Mouse (Mus musculus) embryonic facial prominence, embryonic 11.5 days (tissue): ENCODE measurements at regions not wholly inside any gene's neighbourhood (a gene's known extent, or its start where the extent isn't known, plus 50 kb on each side); places are given as distances from the start of the nearest gene placed in this dataset.

Experiments
- ATAC-seq: fragments of 200-750 bp; cut with Nextera tagmentation; replicated peaks from 2 replicates; pipeline ENCODE4 v1.8.0; 2017; ENCODE audit warnings: low read depth; ENCODE audit not compliant: insufficient number of reproducible peaks, low FRiP score, low TSS enrichment
- DNase-seq: peaks from one replicate; pipeline ENCODE4 v3.0.0-alpha.2; 2015; ENCODE audit warnings: low spot score
- H3K27ac ChIP-seq: fragments of 300-500 bp; sonication (generic); replicated peaks from 2 replicates; pipeline ENCODE4 v1.5.1; 2014; ENCODE audit warnings: mild to moderate bottlenecking, low read depth, low read length, control low read depth
- H3K27me3 ChIP-seq: fragments of 300-500 bp; sonication (generic); 2 replicates; pipeline ENCODE4 v1.6.1; 2014; ENCODE audit warnings: mild to moderate bottlenecking, low read length, moderate library complexity, mixed read lengths; ENCODE audit not compliant: control insufficient read depth, insufficient read depth
- H3K36me3 ChIP-seq: fragments of 300-500 bp; sonication (generic); replicated peaks from 2 replicates; pipeline ENCODE4 v1.6.1; 2014; ENCODE audit warnings: low read depth, mild to moderate bottlenecking, low read length, moderate library complexity, mixed read lengths; ENCODE audit not compliant: control insufficient read depth, insufficient read depth
- H3K4me1 ChIP-seq: fragments of 300-500 bp; sonication (generic); 2 replicates; pipeline ENCODE4 v1.6.1; 2014; ENCODE audit warnings: low read length, mixed read lengths; ENCODE audit not compliant: control insufficient read depth, insufficient read depth
- H3K4me2 ChIP-seq: fragments of 300-500 bp; sonication (generic); 2 replicates; pipeline ENCODE4 v1.6.1; 2014; ENCODE audit warnings: low read depth, mild to moderate bottlenecking, control low read depth, low read length, moderate library complexity
- H3K4me3 ChIP-seq: fragments of 300-500 bp; sonication (generic); 2 replicates; pipeline ENCODE4 v1.5.1; 2014; ENCODE audit warnings: low read depth, low read length, control low read depth
- H3K9ac ChIP-seq: fragments of 300-500 bp; sonication (generic); replicated peaks from 2 replicates; pipeline ENCODE4 v1.6.1; 2014; ENCODE audit warnings: mild to moderate bottlenecking, control low read depth, low read length
- H3K9me3 ChIP-seq: fragments of 300-500 bp; sonication (generic); replicated peaks from 2 replicates; pipeline ENCODE4 v1.6.1; 2016; ENCODE audit warnings: mild to moderate bottlenecking, low read length, inconsistent platforms, mixed read lengths; ENCODE audit not compliant: control insufficient read depth
- WGBS: fragments of 180-500 bp; shearing (Covaris S2); extraction: QIAGEN DNeasy Blood & Tissue Kit; methylation state at CpG from one replicate; pipeline ENCODE4 v1.1.7; 2014; 5-methylcytosine and 5-hydroxymethylcytosine counted together

DNA sequence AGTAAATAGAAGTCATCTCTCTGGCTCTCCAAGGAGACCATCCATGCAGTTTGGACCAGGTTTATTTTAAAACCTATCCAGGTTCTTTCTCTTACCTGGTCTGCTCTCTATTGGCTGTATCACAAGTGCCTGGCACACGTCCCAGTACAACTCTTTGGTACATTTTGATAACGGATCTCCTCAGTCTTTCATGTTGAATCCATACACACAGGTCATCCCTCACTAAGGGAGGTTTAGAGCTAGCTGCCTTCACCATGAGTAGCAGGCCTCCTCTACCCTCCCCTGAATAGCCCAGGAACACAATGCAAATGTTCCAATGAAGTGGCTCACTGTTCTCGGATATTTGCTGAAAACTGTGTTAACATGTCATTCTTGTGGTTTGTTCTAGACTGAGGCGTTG is 84.2 kb upstream of the Pcgf5 start:
- H3K27me3 ChIP-seq = no peaks in the 10 kb centered on the region
- H3K9ac ChIP-seq = no peak overlapping the region
- no peak overlapping the region for H3K27ac ChIP-seq
- ATAC-seq (no peak), DNase-seq (no peak)
- WGBS = 82% methylated on average over 4 of the region's 4 CpGs
- no peak overlapping the region for H3K4me3 ChIP-seq
- no peaks in the 10 kb centered on the region for H3K4me1 ChIP-seq
- no peaks in the 10 kb centered on the region for H3K36me3 ChIP-seq
- no peaks in the 10 kb centered on the region for H3K9me3 ChIP-seq
- H3K4me2 ChIP-seq = no peak overlapping the region

DNA sequence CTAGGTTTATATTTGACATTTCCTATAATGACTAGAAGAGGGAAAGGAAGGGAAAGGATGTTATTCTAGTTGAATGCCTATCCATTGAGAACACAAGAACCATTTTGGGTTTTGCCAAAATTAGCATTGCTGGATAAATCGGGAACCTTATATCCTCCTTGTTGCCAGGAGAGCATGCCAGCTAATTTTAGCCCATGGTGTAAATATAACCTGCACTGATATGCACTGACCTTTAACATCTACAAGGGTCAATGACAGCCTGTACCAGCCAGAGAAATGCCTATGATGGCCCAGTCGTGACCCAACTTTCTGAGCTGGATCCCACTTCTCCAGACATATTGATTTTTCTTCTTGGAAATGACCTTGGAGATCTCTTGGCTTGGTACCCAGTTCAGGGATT is 83.7 kb upstream of the Pcgf5 start:
- Histone ChIP-seq H3K27ac (no peak overlapping the region), H3K36me3 (no peaks in the 10 kb centered on the region), H3K9me3 (no peaks in the 10 kb centered on the region), H3K4me1 (no peaks in the 10 kb centered on the region), H3K4me2 (no peak overlapping the region), H3K9ac (no peak overlapping the region), H3K27me3 (no peaks in the 10 kb centered on the region), H3K4me3 (no peak overlapping the region)
- 85% methylated on average over 2 of the region's 2 CpGs for WGBS
- DNase-seq = no peak
- ATAC-seq = no peak

DNA sequence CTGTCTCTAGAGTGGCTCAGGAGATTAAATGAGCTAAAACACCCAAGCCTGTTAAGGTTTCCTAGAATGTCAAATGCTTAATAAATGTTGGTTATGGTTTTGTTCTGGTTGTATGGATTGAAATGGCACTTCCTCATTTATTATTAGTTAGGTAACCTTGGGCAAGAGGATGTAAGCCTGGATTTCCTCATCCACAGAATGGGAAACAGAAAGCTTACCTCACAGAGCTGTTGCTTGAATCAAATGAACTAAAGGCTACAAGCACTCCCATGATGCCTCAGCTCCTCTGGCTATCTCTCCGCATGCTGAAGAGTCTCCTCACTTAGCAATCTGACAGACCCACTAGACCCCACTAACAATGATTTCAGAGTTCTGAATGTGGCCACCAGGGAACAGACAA is 82.8 kb upstream of the Pcgf5 start:
- H3K9ac ChIP-seq = no peak overlapping the region
- no peaks in the 10 kb centered on the region for H3K27me3 ChIP-seq
- WGBS = 86% methylated on average over 1 of the region's 1 CpGs
- H3K4me3 ChIP-seq = no peak overlapping the region
- no peak overlapping the region for H3K4me2 ChIP-seq
- no peak overlapping the region for H3K27ac ChIP-seq
- no peaks in the 10 kb centered on the region for H3K9me3 ChIP-seq
- ATAC-seq (no peak), DNase-seq (no peak)
- H3K4me1 ChIP-seq = no peaks in the 10 kb centered on the region
- H3K36me3 ChIP-seq = no peaks in the 10 kb centered on the region

DNA sequence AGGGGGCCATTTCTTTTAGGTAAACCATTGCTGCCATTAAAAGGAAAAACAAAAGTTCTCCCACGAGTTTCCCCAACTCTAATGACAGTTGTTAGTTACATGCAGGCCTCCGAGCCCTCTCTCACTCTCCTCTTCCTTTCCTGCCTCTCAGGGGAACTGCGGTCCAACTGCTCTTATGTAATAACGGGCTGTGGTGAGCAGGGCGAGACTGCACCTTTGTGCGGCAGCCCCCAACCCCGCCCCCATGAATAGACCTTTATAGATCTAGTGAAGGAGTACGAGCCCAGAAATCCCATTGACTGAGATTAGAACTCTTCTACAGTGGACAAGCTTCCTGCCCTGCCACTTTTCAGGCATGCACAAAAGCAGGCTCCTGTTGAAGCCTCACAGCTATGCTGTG is 81.8 kb upstream of the Pcgf5 start:
- WGBS = 60% methylated on average over 8 of the region's 8 CpGs
- Histone ChIP-seq H3K4me2 (no peak overlapping the region), H3K4me3 (no peak overlapping the region), H3K36me3 (no peaks in the 10 kb centered on the region), H3K27ac (no peak overlapping the region), H3K9ac (no peak overlapping the region), H3K4me1 (no peaks in the 10 kb centered on the region), H3K27me3 (no peaks in the 10 kb centered on the region), H3K9me3 (no peaks in the 10 kb centered on the region)
- no peak for DNase-seq
- no peak for ATAC-seq

DNA sequence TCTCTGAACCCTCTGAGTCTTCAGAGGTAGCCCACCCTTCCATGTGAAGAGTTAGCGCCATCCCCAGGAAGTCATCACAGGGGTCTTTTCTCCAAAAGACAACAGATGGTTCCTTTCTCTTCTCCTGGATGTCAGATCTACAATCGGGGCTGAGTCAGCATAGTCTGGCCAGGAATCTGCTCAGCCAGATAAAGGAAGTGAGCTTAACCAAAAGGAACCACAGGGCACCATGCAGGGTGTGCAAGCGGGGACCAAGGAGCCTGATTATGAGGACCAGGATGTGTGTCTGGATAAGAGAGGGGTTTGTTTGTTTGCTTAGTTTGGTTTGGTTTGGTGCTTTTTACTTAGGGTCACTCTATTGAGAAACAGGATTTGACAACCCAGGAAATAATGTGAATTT is 74.6 kb upstream of the Pcgf5 start:
- H3K27ac ChIP-seq = no peak overlapping the region
- no peaks in the 10 kb centered on the region for H3K27me3 ChIP-seq
- ATAC-seq (no peak), DNase-seq (no peak)
- 58% methylated on average over 3 of the region's 3 CpGs for WGBS
- no peaks in the 10 kb centered on the region for H3K4me1 ChIP-seq
- H3K9me3 ChIP-seq = no peaks in the 10 kb centered on the region
- no peak overlapping the region for H3K4me2 ChIP-seq
- no peaks in the 10 kb centered on the region for H3K36me3 ChIP-seq
- no peak overlapping the region for H3K9ac ChIP-seq
- H3K4me3 ChIP-seq = no peak overlapping the region

DNA sequence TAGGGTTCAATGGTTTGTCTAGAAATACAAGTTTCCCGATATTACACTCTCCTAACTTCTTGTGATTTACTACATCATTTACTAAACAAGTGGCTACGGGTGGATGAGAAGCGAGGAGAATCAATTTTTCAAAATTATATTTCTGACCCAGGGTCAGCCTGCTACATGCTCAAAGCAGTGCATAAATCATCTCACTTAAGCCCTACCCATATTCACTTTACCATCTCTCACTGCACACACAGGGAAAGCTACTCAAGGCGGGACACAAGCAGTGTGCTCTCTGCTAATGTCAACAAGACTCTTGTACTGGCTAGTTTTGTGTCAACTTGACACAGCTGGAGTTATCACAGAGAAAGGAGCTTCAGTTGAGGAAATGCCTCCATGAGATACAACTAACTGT is 62.6 kb upstream of the Pcgf5 start:
- H3K36me3 ChIP-seq = no peaks in the 10 kb centered on the region
- no peak overlapping the region for H3K27ac ChIP-seq
- H3K9me3 ChIP-seq = no peaks in the 10 kb centered on the region
- ATAC-seq (no peak), DNase-seq (no peak)
- 90% methylated on average over 4 of the region's 4 CpGs for WGBS
- no peaks in the 10 kb centered on the region for H3K4me1 ChIP-seq
- H3K4me2 ChIP-seq = no peak overlapping the region
- no peak overlapping the region for H3K9ac ChIP-seq
- H3K4me3 ChIP-seq = no peak overlapping the region
- no peaks in the 10 kb centered on the region for H3K27me3 ChIP-seq

DNA sequence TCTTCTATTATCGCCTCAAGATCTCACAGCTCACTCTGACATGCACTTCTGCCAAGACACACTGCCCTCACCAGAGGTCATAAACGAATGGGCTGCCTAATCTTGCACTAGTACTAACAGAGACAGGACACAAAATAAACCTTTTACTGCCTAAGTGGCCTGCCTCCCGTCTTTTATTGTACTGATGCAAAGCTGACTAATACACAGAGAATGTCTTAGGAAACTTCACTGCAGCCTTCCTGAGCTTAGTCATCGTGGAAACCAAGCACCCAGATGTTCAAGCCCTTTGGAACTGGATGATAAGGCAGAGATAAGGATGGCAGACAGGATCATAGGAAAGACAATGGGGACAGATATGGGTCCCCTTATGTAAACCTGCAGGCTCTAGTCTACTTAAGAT is 57.3 kb upstream of the Pcgf5 start:
- Histone ChIP-seq H3K4me1 (no peaks in the 10 kb centered on the region), H3K9ac (no peak overlapping the region), H3K36me3 (no peaks in the 10 kb centered on the region), H3K4me2 (no peak overlapping the region), H3K27ac (no peak overlapping the region), H3K27me3 (no peaks in the 10 kb centered on the region), H3K9me3 (no peaks in the 10 kb centered on the region), H3K4me3 (no peak overlapping the region)
- WGBS = 69% methylated on average over 4 of the region's 4 CpGs
- no peak for DNase-seq
- ATAC-seq = no peak

DNA sequence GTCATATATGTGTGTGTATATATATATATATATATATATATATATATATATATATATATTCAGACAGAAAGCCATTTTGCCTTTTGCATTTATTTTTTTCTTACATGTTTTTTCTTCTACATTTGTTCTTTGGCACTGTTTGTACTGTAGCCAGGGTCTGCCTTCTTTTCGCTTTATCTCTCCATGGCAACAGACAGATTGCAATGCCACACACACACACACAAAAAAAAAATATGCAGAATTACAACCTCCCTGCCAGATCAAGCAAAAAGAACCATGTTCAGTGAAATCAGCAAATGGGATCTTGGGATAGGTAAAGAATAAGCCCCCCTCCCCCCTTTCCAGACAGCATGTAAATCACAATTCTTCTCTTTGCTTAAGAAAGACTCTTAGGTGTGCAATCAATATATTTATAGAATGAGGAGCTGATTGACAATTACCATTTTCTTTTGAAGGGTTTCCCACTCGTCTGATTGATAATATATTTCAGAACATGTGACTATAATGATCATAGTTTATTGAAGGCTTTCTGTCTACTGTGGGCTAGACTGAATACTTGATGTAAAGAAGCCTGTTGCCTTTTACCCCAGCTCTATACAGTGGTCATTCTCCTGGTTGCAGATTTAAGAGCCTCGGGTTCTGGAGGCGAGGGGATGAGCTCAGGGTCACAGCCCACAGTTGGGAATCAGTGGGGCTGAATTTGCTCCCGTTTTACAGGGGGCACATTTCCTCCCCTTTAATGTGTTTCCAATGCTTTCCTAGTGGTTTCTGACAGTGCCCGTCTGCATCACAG is 54.7 kb upstream of the Pcgf5 start:
- H3K9ac ChIP-seq = no peak overlapping the region
- H3K36me3 ChIP-seq = no peaks in the 10 kb centered on the region
- ATAC-seq (no peak), DNase-seq (no peak)
- H3K9me3 ChIP-seq = no peaks in the 10 kb centered on the region
- H3K27ac ChIP-seq = no peak overlapping the region
- H3K4me2 ChIP-seq = no peak overlapping the region
- H3K4me3 ChIP-seq = no peak overlapping the region
- no peaks in the 10 kb centered on the region for H3K4me1 ChIP-seq
- H3K27me3 ChIP-seq = no peaks in the 10 kb centered on the region
- 66% methylated on average over 6 of the region's 6 CpGs for WGBS
